Mouse (Mus musculus): ENCODE data around the gene Hemgn. TPM values are rescaled to one million over a fixed set of nuclear protein-coding genes. Genes with fewer than 3 reads are reported as not detected.

The Hemgn gene
- total and polyA plus RNA-seq, 3 experiments: 11.8 to 19.9 TPM; not detected in 1

DNA sequence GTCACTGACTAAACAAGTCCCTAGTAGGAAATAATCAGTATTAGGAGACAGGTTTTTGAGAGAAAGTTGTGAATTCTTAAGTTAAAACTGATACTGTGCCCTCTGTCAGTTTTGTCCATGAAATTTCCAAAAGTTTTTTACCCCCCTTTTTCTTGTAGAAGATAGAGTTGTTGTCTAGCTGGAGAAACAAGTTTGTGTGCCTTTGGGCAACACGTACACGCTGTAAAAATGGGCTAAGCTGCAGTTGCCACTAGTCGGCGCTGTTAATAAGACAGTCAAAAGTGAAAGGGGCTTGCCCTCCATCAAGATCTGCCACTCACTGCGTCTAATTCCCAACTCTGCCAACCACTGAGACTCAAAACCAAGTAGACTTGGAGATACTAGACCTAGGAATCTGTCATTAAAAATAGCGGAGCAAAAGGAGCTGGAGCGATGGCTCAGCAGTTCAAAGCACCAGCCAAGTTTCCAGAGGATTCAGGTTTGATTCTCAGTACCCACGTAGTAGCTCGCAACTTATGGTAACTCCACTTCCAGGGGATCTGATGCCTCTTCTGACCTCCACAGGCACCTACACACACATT, 22.8 kb downstream of the Hemgn start (continued):
- no peak for TF ChIP-seq KAT2A (conservative IDR thresholded peaks at IDR 0.05; ENCODE audit: low read depth, low read length)
- no peak for TF ChIP-seq CHD2 (IDR thresholded peaks at IDR 0.05; ENCODE audit: low read length)
- TF ChIP-seq SIN3A (IDR thresholded peaks at IDR 0.05; ENCODE audit: low read length): peak; percentile 61
- peak; percentile 80 for TF ChIP-seq TBP (IDR thresholded peaks at IDR 0.05; ENCODE audit: low read depth, low read length)
- 0 out of 2 replicates have a peak, but pooled peaks have one; percentile 21 for TF ChIP-seq TCF12 (IDR thresholded peaks at IDR 0.05; ENCODE audit: low read depth, low read length)
- TF ChIP-seq SMC3 (IDR thresholded peaks at IDR 0.05; ENCODE audit: low read depth, low read length): peak; percentile 84
- TF ChIP-seq MYB (IDR thresholded peaks at IDR 0.05; ENCODE audit: low read depth, low read length): no peak
- no peak for TF ChIP-seq NRF1 (IDR thresholded peaks at IDR 0.05; ENCODE audit: insufficient read depth, low read depth, low read length, poor library complexity, severe bottlenecking)
- TF ChIP-seq USF2 (IDR thresholded peaks at IDR 0.05; ENCODE audit: borderline replicate concordance in 1 of 2, insufficient read depth in 1 of 2, low read depth in 1 of 2, low read length in 2 of 2): no peak
- TF ChIP-seq NELFE (IDR thresholded peaks at IDR 0.05; ENCODE audit: low read depth, low read length): peak; percentile 60

DNA sequence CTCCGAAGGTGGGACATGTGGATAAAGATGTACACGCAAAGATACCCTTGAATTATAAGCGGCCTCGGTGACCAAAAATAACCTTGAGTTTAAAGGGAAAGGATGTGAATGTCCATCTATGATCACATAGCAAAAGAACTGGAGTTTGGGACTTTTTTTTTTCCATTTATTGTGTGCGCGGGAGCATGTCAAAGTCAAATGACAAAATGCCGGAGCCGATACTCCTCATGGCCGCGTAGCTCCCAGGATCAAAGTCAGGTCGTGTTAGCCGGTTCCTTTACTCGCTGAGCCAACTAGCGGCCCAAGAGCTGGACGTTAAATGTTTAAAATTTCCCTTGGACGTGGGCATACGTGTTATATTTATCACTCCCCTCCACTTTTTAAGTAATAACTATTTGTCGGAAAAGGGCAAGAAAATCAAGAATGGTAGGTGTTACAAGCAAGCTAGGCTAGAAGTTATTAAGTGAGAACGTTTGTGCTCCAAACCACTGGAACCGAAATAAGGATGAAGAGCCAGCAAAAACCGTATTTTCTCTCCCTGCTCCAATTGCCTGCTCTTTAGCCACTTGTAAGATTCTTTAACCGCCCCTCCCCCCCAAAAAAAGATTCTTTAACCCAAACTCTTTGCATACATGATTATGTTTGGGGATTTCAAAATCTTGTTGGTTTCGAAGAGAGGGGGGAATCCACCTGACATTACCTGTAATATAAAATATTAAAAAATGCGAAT, 23.5 kb downstream of the Hemgn start:
- H3K4me3 ChIP-seq (ENCODE audit: control insufficient read depth in 1 of 2, insufficient read depth in 1 of 2, low read depth in 2 of 2, low read length in 2 of 2): peak overlapping the region; percentile 70 to 90
- H3K27ac ChIP-seq (ENCODE audit: control insufficient read depth, low read depth, low read length): peak overlapping the region; percentile 96
- no peaks in the 10 kb centered on the region for H3K9me3 ChIP-seq (replicated peaks; ENCODE audit: insufficient read depth, low read length)
- no peaks in the 10 kb centered on the region for H3K27me3 ChIP-seq (ENCODE audit: control insufficient read depth in 1 of 2, insufficient read depth in 2 of 2, low read length in 2 of 2)
- peaks cover 5% of the 10 kb centered on the region; the same call in 1 of the 2 replicates for H3K79me2 ChIP-seq (ENCODE audit: control insufficient read depth, insufficient read depth, low read length, poor library complexity)
- peaks cover 0 to 2% of the 10 kb centered on the region in 2 experiments; a peak in 1 of 4 replicates for H3K36me3 ChIP-seq (ENCODE audit: control insufficient read depth in 1 of 2, insufficient read depth in 2 of 2, low read length in 2 of 2)
- TF ChIP-seq MAZ (IDR thresholded peaks at IDR 0.05; ENCODE audit: low read depth, low read length): peak; percentile 11; the same call in 1 of the 2 replicates
- peak; percentile 90; the same call in 1 of the 2 replicates for TF ChIP-seq CHD1 (IDR thresholded peaks at IDR 0.05; ENCODE audit: low read depth, low read length)
- TF ChIP-seq CHD2 (IDR thresholded peaks at IDR 0.05; ENCODE audit: low read length): peak; percentile 48
- TF ChIP-seq E2F4 (IDR thresholded peaks at IDR 0.05; ENCODE audit: borderline replicate concordance, low read depth, low read length): peak; percentile 32; the same call in 1 of the 2 replicates
- peak; percentile 58 for TF ChIP-seq MYC (IDR thresholded peaks at IDR 0.05; ENCODE audit: low read depth, low read length)
- no peak for TF ChIP-seq ZC3H11A (IDR thresholded peaks at IDR 0.05; ENCODE audit: low read depth, low read length)
- no peak for TF ChIP-seq SMC3 (IDR thresholded peaks at IDR 0.05; ENCODE audit: low read depth, low read length)
- TF ChIP-seq RCOR1 (IDR thresholded peaks at IDR 0.05; ENCODE audit: low read depth, low read length): peak; percentile 39; the same call in 1 of the 2 replicates
- H3K9ac ChIP-seq (ENCODE audit: control insufficient read depth, low read depth, low read length, poor library complexity, severe bottlenecking): peak overlapping the region; percentile 97
- 0 out of 4 replicates have a peak, but pooled peaks cover 0 to 2% of the 10 kb centered on the region in 2 experiments for H3K4me1 ChIP-seq (ENCODE audit: control insufficient read depth in 1 of 2, insufficient read depth in 2 of 2, low read length in 2 of 2)
- peak; percentile 80 for DNase-seq (ENCODE audit: low read depth, low spot score)
